In the genomic region with DNA sequence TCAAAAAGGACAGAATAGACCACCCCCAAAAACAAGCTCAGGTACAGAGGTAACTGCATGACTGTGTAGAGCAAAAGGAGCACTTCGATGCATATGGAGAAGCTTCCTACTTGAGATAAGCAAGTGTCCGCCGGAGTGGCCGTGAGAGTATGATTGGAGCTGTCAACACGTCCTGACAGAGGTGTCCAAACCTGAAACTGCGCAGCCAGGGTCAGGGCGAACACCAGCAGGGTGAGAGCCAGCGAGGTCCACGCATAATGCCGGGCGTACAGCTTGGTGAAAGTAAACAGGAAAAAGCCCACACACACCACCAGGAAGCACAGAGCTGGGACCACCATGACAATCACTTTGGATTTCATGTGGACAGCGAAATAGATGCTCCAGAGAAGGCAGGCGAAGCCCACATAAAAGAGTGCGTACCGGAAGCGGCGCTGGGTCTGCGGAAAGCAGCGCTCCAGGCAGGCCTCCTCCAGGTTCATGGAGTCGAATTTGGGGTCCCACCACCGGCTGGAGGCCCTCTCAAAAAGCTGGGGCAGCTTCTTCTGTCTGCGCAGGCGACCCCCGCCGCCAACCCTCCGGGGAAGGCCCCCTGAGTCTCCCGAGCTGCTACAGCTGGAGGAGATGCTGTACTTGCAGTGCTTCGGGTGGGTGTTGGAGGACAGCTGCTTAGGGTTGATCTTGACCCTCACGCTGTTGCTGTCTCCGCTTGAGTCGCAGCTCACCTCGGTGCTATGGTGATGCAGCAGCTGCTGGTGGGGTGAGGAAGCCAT, we compare ENCODE assay signal across 8 mouse cellular contexts. TPM values are rescaled to one million over a fixed set of nuclear protein-coding genes. Genes with fewer than 3 reads are reported as not detected.
DNase-seq lines count a peak whose midpoint lies in the region; ATAC-seq and TF ChIP-seq lines count a peak whose summit lies in the region.

No protein-coding gene starts in this region.

- H3K9me3 ChIP-seq in heart, embryonic 13.5 days: no peaks in the 10 kb centered on the region
- no peaks in the 10 kb centered on the region for H3K9me3 ChIP-seq in limb, embryonic 11.5 days (ENCODE audit: control insufficient read depth, low read length)
- H3K9me3 ChIP-seq in midbrain, postnatal 0 days (ENCODE audit: low read length): no peaks in the 10 kb centered on the region

- peak in 1 of 2 experiments; percentile 45 for DNase-seq in left cerebral cortex, adult 2 months (ENCODE audit: extremely low spot score in 1 of 2, low spot score in 2 of 2)
- DNase-seq in left cerebral cortex, adult 11 months (ENCODE audit: low spot score): no peak
- DNase-seq in limb, embryonic 11.5 days (ENCODE audit: low spot score): no peak
- DNase-seq in midbrain, postnatal 0 days (ENCODE audit: low spot score): peak; percentile 43
- no peak for DNase-seq in B cell, adult 2 months

- H3K4me1 ChIP-seq in brown adipose tissue, adult 24 weeks (ENCODE audit: control insufficient read depth, insufficient read depth, insufficient read length, low read length): peaks cover 33% of the 10 kb centered on the region
- H3K4me1 ChIP-seq in heart, embryonic 13.5 days: peaks cover 36% of the 10 kb centered on the region
- peaks cover 5% of the 10 kb centered on the region; the same call in 1 of the 2 replicates for H3K4me1 ChIP-seq in limb, embryonic 11.5 days (ENCODE audit: control insufficient read depth, insufficient read depth, low read length)
- peaks cover 34% of the 10 kb centered on the region for H3K4me1 ChIP-seq in midbrain, postnatal 0 days (ENCODE audit: insufficient read depth, low read length)

- peak overlapping the region; percentile 98 for H3K4me2 ChIP-seq in heart, embryonic 13.5 days
- peak overlapping the region; percentile 98 for H3K4me2 ChIP-seq in limb, embryonic 11.5 days (ENCODE audit: low read depth, severe bottlenecking)
- H3K4me2 ChIP-seq in midbrain, postnatal 0 days (ENCODE audit: low read depth, low read length, poor library complexity, severe bottlenecking): peak overlapping the region; percentile 95

- H3K4me3 ChIP-seq in left cerebral cortex, adult 2 months: peak overlapping the region; percentile 93
- H3K4me3 ChIP-seq in brown adipose tissue, adult 24 weeks (ENCODE audit: insufficient read depth, low read depth, low read length): peak overlapping the region; percentile 79
- H3K4me3 ChIP-seq in heart, embryonic 13.5 days: peak overlapping the region; percentile 81
- peak overlapping the region; percentile 65 for H3K4me3 ChIP-seq in limb, embryonic 11.5 days (ENCODE audit: low read depth, low read length)
- H3K4me3 ChIP-seq in midbrain, postnatal 0 days (ENCODE audit: low read depth, low read length): peak overlapping the region; percentile 63

- peak overlapping the region; percentile 88 for H3K9ac ChIP-seq in heart, embryonic 13.5 days
- H3K9ac ChIP-seq in limb, embryonic 11.5 days (ENCODE audit: low read length): peak overlapping the region; percentile 62
- peak overlapping the region; percentile 61 for H3K9ac ChIP-seq in midbrain, postnatal 0 days (replicated peaks; ENCODE audit: low read length, poor library complexity, severe bottlenecking)

- TF ChIP-seq CTCF in left cerebral cortex, adult 2 months (IDR thresholded peaks at IDR 0.05): no peak
- no peak for TF ChIP-seq CTCF in midbrain, postnatal 0 days (IDR thresholded peaks at IDR 0.05)

- H3K27me3 ChIP-seq in heart, embryonic 13.5 days (replicated peaks): peaks cover 54% of the 10 kb centered on the region
- H3K27me3 ChIP-seq in limb, embryonic 11.5 days (ENCODE audit: control insufficient read depth, insufficient read depth, low read length): peaks cover 17% of the 10 kb centered on the region
- no peaks in the 10 kb centered on the region for H3K27me3 ChIP-seq in midbrain, postnatal 0 days (ENCODE audit: insufficient read depth, low read length)

- H3K27ac ChIP-seq in left cerebral cortex, adult 2 months: peak overlapping the region; percentile 91
- 0 out of 2 replicates have a peak overlapping the region, but pooled peaks have one; percentile 32 for H3K27ac ChIP-seq in brown adipose tissue, adult 24 weeks (replicated peaks; ENCODE audit: low read depth, low read length)
- no peak overlapping the region for H3K27ac ChIP-seq in heart, embryonic 13.5 days (replicated peaks)
- no peak overlapping the region for H3K27ac ChIP-seq in limb, embryonic 11.5 days (replicated peaks; ENCODE audit: low read depth, low read length)
- H3K27ac ChIP-seq in midbrain, postnatal 0 days (ENCODE audit: low read depth, low read length): peak overlapping the region; percentile 75; the same call in 1 of the 2 replicates

- 7% methylated on average over 32 of the region's 32 CpGs for WGBS in heart, embryonic 13.5 days
- WGBS in limb, embryonic 11.5 days: 13% methylated on average over 32 of the region's 32 CpGs
- WGBS in midbrain, postnatal 0 days: 15% methylated on average over 32 of the region's 32 CpGs

- no peaks in the 10 kb centered on the region for H3K36me3 ChIP-seq in heart, embryonic 13.5 days
- H3K36me3 ChIP-seq in limb, embryonic 11.5 days (ENCODE audit: control insufficient read depth, insufficient read depth, low read length): no peaks in the 10 kb centered on the region
- no peaks in the 10 kb centered on the region for H3K36me3 ChIP-seq in midbrain, postnatal 0 days (ENCODE audit: insufficient read depth, low read length)

- no peak for ATAC-seq in heart, embryonic 13.5 days (ENCODE audit: extremely low read depth, insufficient number of reproducible peaks, low FRiP score, low TSS enrichment)
- ATAC-seq in limb, embryonic 11.5 days (ENCODE audit: insufficient number of reproducible peaks, low FRiP score, low TSS enrichment, low read depth): no peak
- no peak; the same call in 1 of the 2 replicates for ATAC-seq in midbrain, postnatal 0 days (ENCODE audit: low FRiP score)
- no peak for ATAC-seq in activated CD4-positive, CD25-positive, alpha-beta regulatory T cell, adult 4 months

- intact Hi-C loops in left cerebral cortex, adult 2 months (cut with DNase I): loop anchor here (5.0 kb wide), 1 partner anchor 123 kb away; the partner anchor contains the start of gene Srl

RNA-seq across cellular contexts. Expression of gene Adcy9, which starts 1.3 kb away (rescaled TPM):
- 10 to 100 TPM; 73.3 to 80.4 TPM for total RNA-seq in left cerebral cortex, adult 2 months (2021)
- polyA plus RNA-seq in brown adipose tissue, adult 24 weeks (2012; ENCODE audit: insufficient read depth, insufficient read length, missing spikeins): 5.7 and 6.3 TPM in 2 replicates
- polyA plus RNA-seq in heart, embryonic 13.5 days (2015; fragmentation: Nextera tagmentation; extraction: Ambion mirVana): 0.96 and 0.98 TPM in 2 replicates
- 0.77 and 0.93 TPM in 2 replicates for polyA plus RNA-seq in limb, embryonic 11.5 days (2014; fragmentation: Nextera tagmentation; extraction: Ambion mirVana)
- total RNA-seq in midbrain, postnatal 0 days (2014; rRNA removed): 29.7 and 31.6 TPM in 2 replicates
- 4.1 and 4.3 TPM in 2 replicates for polyA plus RNA-seq in midbrain, postnatal 0 days (2015; fragmentation: Nextera tagmentation; extraction: Ambion mirVana)
- polyA plus RNA-seq in activated CD4-positive, CD25-positive, alpha-beta regulatory T cell, adult 4 months (2017; shearing (Covaris generic)): under 1 TPM; 0.36 to 0.40 TPM

Comparison
In these comparisons a context has a peak if more than half of its experiments do, and no peak if none do; other contexts are left out.
1. H3K27ac ChIP-seq: peak in left cerebral cortex, adult 2 months (single experiment), brown adipose tissue, adult 24 weeks (single experiment) and midbrain, postnatal 0 days (single experiment); none in heart, embryonic 13.5 days (single experiment) and limb, embryonic 11.5 days (single experiment).
2. Peak in every context shown above with its lines, with median percentiles within 50 percentile points of each other: H3K4me3 ChIP-seq, H3K4me2 ChIP-seq and H3K9ac ChIP-seq.